Mouse (Mus musculus): ENCODE data around the gene Phgdh.

- TF ChIP-seq CTCF (IDR thresholded peaks at IDR 0.05; ENCODE audit: low read depth, low read length) (no peak), TAL1 (conservative IDR thresholded peaks at IDR 0.05; ENCODE audit: low read depth, low read length) (no peak), GATA1 (IDR thresholded peaks at IDR 0.05; ENCODE audit: borderline replicate concordance, low read length) (no peak), POLR2AphosphoS5 (IDR thresholded peaks at IDR 0.05; ENCODE audit: insufficient replicate concordance, low read depth, low read length) (no peak), GATA2 (IDR thresholded peaks at IDR 0.05; ENCODE audit: borderline replicate concordance, low read depth, low read length) (no peak)
Measured at GRCm38 (mm10) chr3:98300266-98300665, 39.5 kb downstream of the Phgdh start.
